Mouse (Mus musculus) liver, embryonic 15.5 days (tissue): ENCODE measurements around the gene Usp21. TPM values are rescaled to one million over a fixed set of nuclear protein-coding genes. Genes with fewer than 3 reads are reported as not detected.
A peak's percentile ranks its signal among the peaks of the same experiment; 100 is the strongest.
"Not testable (repeated sequence)": the region's sequence is repeated elsewhere in the genome, so short reads cannot be mapped to it uniquely, and the experiment has no call there.

ENCODE experiments used
- ATAC-seq: fragments of 200-750 bp; cut with Nextera tagmentation; 2 replicates; pipeline ENCODE4 v1.8.0; 2017; ENCODE audit warnings: moderate number of reproducible peaks, mild to moderate bottlenecking, moderate library complexity; ENCODE audit not compliant: insufficient read depth
- H3K27ac ChIP-seq: fragments of 300-500 bp; sonication (generic); replicated peaks from 2 replicates; pipeline ENCODE4 v1.5.1; 2015; ENCODE audit warnings: mild to moderate bottlenecking, inconsistent platforms
- H3K27me3 ChIP-seq: fragments of 300-500 bp; sonication (generic); 2 replicates; pipeline ENCODE4 v1.6.1; 2015; ENCODE audit warnings: mild to moderate bottlenecking, inconsistent platforms
- H3K36me3 ChIP-seq: fragments of 300-500 bp; sonication (generic); replicated peaks from 2 replicates; pipeline ENCODE4 v1.6.1; 2015; ENCODE audit warnings: moderate library complexity, mild to moderate bottlenecking, inconsistent platforms
- H3K4me1 ChIP-seq: fragments of 300-500 bp; sonication (generic); replicated peaks from 2 replicates; pipeline ENCODE4 v1.6.1; 2015; ENCODE audit warnings: inconsistent platforms
- H3K4me2 ChIP-seq: fragments of 300-500 bp; sonication (generic); 2 replicates; pipeline ENCODE4 v1.6.1; 2015; ENCODE audit warnings: moderate library complexity, mild to moderate bottlenecking, inconsistent platforms
- H3K4me3 ChIP-seq: fragments of 300-500 bp; sonication (generic); replicated peaks from 2 replicates; pipeline ENCODE4 v1.5.1; 2015; ENCODE audit warnings: mild to moderate bottlenecking, inconsistent platforms
- H3K9ac ChIP-seq: fragments of 300-500 bp; sonication (generic); 2 replicates; pipeline ENCODE4 v1.6.1; 2015; ENCODE audit warnings: moderate library complexity, mild to moderate bottlenecking, inconsistent platforms
- H3K9me3 ChIP-seq: fragments of 300-500 bp; sonication (generic); replicated peaks from 2 replicates; pipeline ENCODE4 v1.6.1; 2016; ENCODE audit warnings: inconsistent platforms
- WGBS: fragments of 180-500 bp; shearing (Covaris S2); methylation state at CpG from one replicate; pipeline ENCODE4 v1.1.7; 2015; ENCODE audit warnings: mixed read lengths; ENCODE audit not compliant: insufficient replicate concordance; 5-methylcytosine and 5-hydroxymethylcytosine counted together
- polyA plus RNA-seq: library from polyadenylated mRNA; unstranded; fragments of >200 nt; fragmentation: Nextera tagmentation; extraction: Ambion mirVana; gene quantifications from 2 replicates; pipeline ENCODE4 v1.2.1, GENCODE M21; 2015

Usp21 gene
- polyA plus RNA-seq, 1 experiment from 2014 or later: 24.9 TPM

GRCm38 (mm10) chr1:171319748-171320147 lies 32.0 kb upstream of the Usp21 start:
- H3K27ac ChIP-seq: no peak overlapping the region
- H3K9me3 ChIP-seq: no peaks in the 10 kb centered on the region
- H3K4me2 ChIP-seq: peak overlapping the region; percentile 13; the same call in 1 of the 2 replicates
- H3K36me3 ChIP-seq: no peaks in the 10 kb centered on the region
- no peak overlapping the region for H3K9ac ChIP-seq
- 33% methylated on average over 7 of the region's 7 CpGs for WGBS
- H3K27me3 ChIP-seq: peaks cover 8% of the 10 kb centered on the region
- no peak overlapping the region for H3K4me3 ChIP-seq
- H3K4me1 ChIP-seq: peaks cover 8% of the 10 kb centered on the region; the same call in 1 of the 2 replicates
- ATAC-seq: no peak

DNA sequence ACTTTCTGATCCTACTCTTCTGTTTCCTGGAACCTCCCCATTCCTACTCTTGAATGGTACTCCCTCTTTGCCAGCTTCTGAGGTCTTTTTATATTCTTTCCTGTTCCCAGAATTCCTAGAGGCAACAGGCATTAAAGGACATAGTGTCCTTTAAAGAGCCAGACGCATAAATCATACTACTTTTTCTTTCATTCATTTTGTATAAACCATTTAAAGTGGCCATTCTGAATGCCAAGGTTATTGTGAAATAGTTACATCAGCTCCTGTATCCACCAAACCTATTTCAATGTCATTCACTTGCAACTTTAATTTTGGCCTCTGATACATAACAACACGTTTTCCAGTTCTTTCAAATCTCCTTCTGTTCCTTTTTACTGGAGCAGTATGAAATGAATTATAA lies 21.5 kb upstream of the Usp21 start:
- no peak for ATAC-seq
- H3K4me1 ChIP-seq: no peaks in the 10 kb centered on the region
- H3K27me3 ChIP-seq: peaks cover 25% of the 10 kb centered on the region
- H3K4me2 ChIP-seq: no peak overlapping the region
- H3K36me3 ChIP-seq: no peaks in the 10 kb centered on the region
- no peaks in the 10 kb centered on the region for H3K9me3 ChIP-seq
- no peak overlapping the region for H3K9ac ChIP-seq
- no peak overlapping the region for H3K27ac ChIP-seq
- H3K4me3 ChIP-seq: no peak overlapping the region
- WGBS: 42% methylated on average over 2 of the region's 2 CpGs

- H3K9me3 ChIP-seq, H3K4me3 ChIP-seq, H3K9ac ChIP-seq, H3K4me2 ChIP-seq, H3K4me1 ChIP-seq, H3K27ac ChIP-seq, H3K36me3 ChIP-seq, ATAC-seq: not testable (repeated sequence)
- peaks cover 28% of the 10 kb centered on the region for H3K27me3 ChIP-seq
- WGBS: 57% methylated on average over 5 of the region's 5 CpGs
These were observed 18.4 kb upstream of the Usp21 start for GRCm38 (mm10) chr1:171306157-171306556.

GRCm38 (mm10) chr1:171298226-171298625 lies 10.4 kb upstream of the Usp21 start:
- no peak for ATAC-seq
- WGBS: 52% methylated on average over 3 of the region's 3 CpGs

GRCm38 (mm10) chr1:171295063-171295402 lies 7.2 kb upstream of the Usp21 start:
- Histone ChIP-seq H3K4me1 (peaks cover 30% of the 10 kb centered on the region), H3K36me3 (peaks cover 1% of the 10 kb centered on the region; the same call in 1 of the 2 replicates), H3K4me2 (peak overlapping the region; percentile 69), H3K9me3 (no peaks in the 10 kb centered on the region), H3K9ac (peak overlapping the region; percentile 77; the same call in 1 of the 2 replicates), H3K4me3 (peak overlapping the region; percentile 78), H3K27ac (peak overlapping the region; percentile 87), H3K27me3 (peaks cover 43% of the 10 kb centered on the region)
- 4% methylated on average over 3 of the region's 3 CpGs for WGBS
- no peak for ATAC-seq

More at GRCm38 (mm10) chr1:171298226-171298625, 10.4 kb upstream of the Usp21 start:
- Histone ChIP-seq H3K27me3 (peaks cover 52% of the 10 kb centered on the region), H3K4me2 (no peak overlapping the region), H3K9ac (no peak overlapping the region), H3K9me3 (no peaks in the 10 kb centered on the region), H3K36me3 (no peaks in the 10 kb centered on the region), H3K27ac (no peak overlapping the region), H3K4me1 (peaks cover 10% of the 10 kb centered on the region), H3K4me3 (no peak overlapping the region)

GRCm38 (mm10) chr1:171294298-171295062 lies 6.7 kb upstream of the Usp21 start, which contains the start of gene Ufc1:
Gene Ufc1, minus strand, starts transcription at chr1:171295024.
- ATAC-seq: peak; percentile 77
- peak within 1 kb of the TSS; percentile 87 for H3K27ac ChIP-seq
- peaks cover 30% of the 10 kb centered on the region for H3K4me1 ChIP-seq
- peak within 1 kb of the TSS; percentile 78 for H3K4me3 ChIP-seq
- peaks cover 40% of the 10 kb centered on the region for H3K27me3 ChIP-seq
- peak within 1 kb of the TSS; percentile 77 for H3K9ac ChIP-seq
- no peaks in the 10 kb centered on the region for H3K9me3 ChIP-seq
- H3K36me3 ChIP-seq: peaks cover 7% of the 10 kb centered on the region
- WGBS: 1% methylated on average over 42 of the region's 42 CpGs
- H3K4me2 ChIP-seq: peak within 1 kb of the TSS; percentile 69

- H3K36me3 ChIP-seq: peaks cover 12% of the 10 kb centered on the region
- H3K27ac ChIP-seq: peak overlapping the region; percentile 87
- peaks cover 36% of the 10 kb centered on the region for H3K27me3 ChIP-seq
- no peaks in the 10 kb centered on the region for H3K9me3 ChIP-seq
- peak overlapping the region; percentile 77 for H3K9ac ChIP-seq
- peak overlapping the region; percentile 69 for H3K4me2 ChIP-seq
- peaks cover 32% of the 10 kb centered on the region for H3K4me1 ChIP-seq
- ATAC-seq: no peak
- H3K4me3 ChIP-seq: peak overlapping the region; percentile 78
- 37% methylated on average over 5 of the region's 5 CpGs for WGBS
These were observed 6.1 kb upstream of the Usp21 start for GRCm38 (mm10) chr1:171293906-171294297.

DNA sequence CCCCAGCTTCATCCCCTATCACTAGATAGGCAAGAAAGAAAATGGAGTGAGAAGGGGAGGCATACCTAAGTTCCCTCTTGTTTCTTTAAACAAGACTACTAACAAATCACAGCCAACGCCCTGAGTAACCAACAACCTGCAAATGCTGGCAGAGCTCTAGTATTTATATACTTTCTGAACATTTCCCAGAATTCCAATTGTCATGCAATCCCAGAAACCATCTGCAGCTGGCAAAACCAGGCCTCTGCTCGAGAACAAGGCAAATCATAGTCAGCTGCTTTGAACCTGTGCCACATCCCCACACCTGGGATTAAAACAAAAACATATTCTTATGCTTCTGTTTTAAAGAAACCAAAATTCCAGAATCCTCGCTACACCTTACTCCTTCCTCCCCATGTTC lies 5.6 kb upstream of the Usp21 start:
- Histone ChIP-seq H3K9ac (no peak overlapping the region), H3K4me3 (peak overlapping the region; percentile 78), H3K4me2 (peak overlapping the region; percentile 69), H3K36me3 (peaks cover 16% of the 10 kb centered on the region), H3K9me3 (no peaks in the 10 kb centered on the region), H3K27ac (no peak overlapping the region), H3K4me1 (peaks cover 37% of the 10 kb centered on the region), H3K27me3 (peaks cover 31% of the 10 kb centered on the region)
- no peak for ATAC-seq
- WGBS: 79% methylated on average over 3 of the region's 3 CpGs

GRCm38 (mm10) chr1:171288328-171288727 lies 537 bp upstream of the Usp21 start:
- Histone ChIP-seq H3K27ac (peak overlapping the region; percentile 56), H3K9ac (no peak overlapping the region), H3K36me3 (peaks cover 49% of the 10 kb centered on the region), H3K4me3 (peak overlapping the region; percentile 83), H3K9me3 (no peaks in the 10 kb centered on the region), H3K4me1 (peaks cover 71% of the 10 kb centered on the region), H3K4me2 (peak overlapping the region; percentile 77), H3K27me3 (no peaks in the 10 kb centered on the region)
- 60% methylated on average over 4 of the region's 4 CpGs for WGBS
- no peak for ATAC-seq

- peaks cover 63% of the 10 kb centered on the region for H3K36me3 ChIP-seq
- no peak for ATAC-seq
- H3K9me3 ChIP-seq: no peaks in the 10 kb centered on the region
- H3K4me3 ChIP-seq: peak overlapping the region; percentile 83; the same call in 1 of the 2 replicates
- H3K4me1 ChIP-seq: peaks cover 68% of the 10 kb centered on the region
- no peaks in the 10 kb centered on the region for H3K27me3 ChIP-seq
- peak overlapping the region; percentile 77 for H3K4me2 ChIP-seq
- no peak overlapping the region for H3K9ac ChIP-seq
- H3K27ac ChIP-seq: peak overlapping the region; percentile 25; the same call in 1 of the 2 replicates
- WGBS: 86% methylated on average over 19 of the region's 19 CpGs
These were observed 1.3 kb downstream of the Usp21 start for GRCm38 (mm10) chr1:171286517-171286916.

DNA sequence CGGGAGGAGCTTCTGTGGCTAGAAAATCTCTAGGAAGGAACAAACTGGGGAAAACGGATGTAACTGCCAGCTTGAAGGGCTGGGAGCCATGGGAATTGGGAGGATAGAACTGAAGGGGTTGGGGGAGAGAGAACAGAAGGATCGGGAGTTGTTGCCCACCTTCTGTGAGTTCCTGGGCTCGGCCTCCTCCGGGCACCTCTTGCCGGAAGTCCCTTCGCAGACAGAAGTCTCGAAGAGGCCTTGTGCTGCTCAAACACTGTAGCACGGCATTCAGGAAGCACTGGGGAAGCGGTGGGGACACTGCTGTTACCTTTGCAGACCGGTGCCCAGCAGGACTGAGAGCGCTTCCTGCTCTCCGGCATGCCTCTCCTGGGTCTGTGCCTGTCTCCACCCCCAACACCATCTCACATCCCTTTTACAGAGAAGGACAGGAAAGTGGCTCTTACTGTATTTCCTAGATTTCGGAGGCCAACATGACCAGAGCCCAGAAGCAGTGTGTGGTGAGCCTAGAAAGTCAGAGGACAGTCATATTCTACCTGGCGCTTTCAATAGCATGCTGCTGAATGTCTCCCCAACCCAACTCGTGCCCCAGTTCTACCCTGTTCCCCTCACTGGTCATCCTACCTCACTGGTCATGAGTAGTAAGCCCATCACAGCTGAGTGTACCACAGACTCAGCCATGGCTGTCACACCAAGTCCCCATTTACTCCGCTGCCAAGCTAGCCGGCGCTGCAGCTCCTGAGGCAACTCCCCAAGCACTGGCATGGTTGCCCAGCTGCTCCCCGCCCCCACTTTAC lies 2.5 kb downstream of the Usp21 start:
- ATAC-seq: no peak
- peaks cover 63% of the 10 kb centered on the region for H3K36me3 ChIP-seq
- peaks cover 65% of the 10 kb centered on the region for H3K4me1 ChIP-seq
- no peaks in the 10 kb centered on the region for H3K9me3 ChIP-seq
- no peak overlapping the region for H3K9ac ChIP-seq
- H3K4me2 ChIP-seq: no peak overlapping the region
- H3K4me3 ChIP-seq: no peak overlapping the region; the same call in 1 of the 2 replicates
- WGBS: 83% methylated on average over 20 of the region's 20 CpGs
- H3K27me3 ChIP-seq: no peaks in the 10 kb centered on the region
- peak overlapping the region; percentile 29; the same call in 1 of the 2 replicates for H3K27ac ChIP-seq
